Mouse (Mus musculus) adrenal gland, postnatal 4 days (tissue): Measurements from ENCODE around the gene Ebf4. TPM values are rescaled to one million over a fixed set of nuclear protein-coding genes. Genes with fewer than 3 reads are reported as not detected.

ENCODE experiments used
- total RNA-seq, 2 experiments: library from RNA; stranded (reverse); gene quantifications; 2 replicates each; pipeline ENCODE4 v1.2.3; 2021

Ebf4 gene
- total RNA-seq, 2 experiments from 2014 or later: 10.7 to 12.8 TPM

Other genes starting within 250 kb of the Ebf4 start
- gene Tgm6, start 182.8 kb upstream of the Ebf4 start, total RNA-seq: not detected
- 100 to 1,000 TPM; 231 to 233 TPM for gene Snrpb, start 115.8 kb upstream of the Ebf4 start, total RNA-seq
- gene Tmc2, start 100.0 kb upstream of the Ebf4 start, total RNA-seq: not detected
- gene Nop56, start 20.7 kb upstream of the Ebf4 start, total RNA-seq: 100 to 1,000 TPM; 129 to 137 TPM
- 100 to 1,000 TPM; 287 to 314 TPM for gene Idh3b, start 10.6 kb upstream of the Ebf4 start, total RNA-seq
- 10 to 100 TPM; 18.1 to 22.0 TPM for gene Cpxm1, start 102.4 kb downstream of the Ebf4 start, total RNA-seq
- gene Gm28372, start 110.1 kb downstream of the Ebf4 start, total RNA-seq: not detected
- gene 1700020A23Rik, start 110.1 kb downstream of the Ebf4 start, total RNA-seq: not detected
- not detected for gene Tmem239, start 111.3 kb downstream of the Ebf4 start, total RNA-seq
- 10 to 100 TPM; 93.9 to 96.3 TPM for gene Vps16, start 129.2 kb downstream of the Ebf4 start, total RNA-seq
- gene Pced1a, start 129.5 kb downstream of the Ebf4 start, total RNA-seq: 10 to 100 TPM; 15.7 to 16.8 TPM
- 100 to 1,000 TPM; 128 to 133 TPM for gene Ptpra, start 155.1 kb downstream of the Ebf4 start, total RNA-seq